Mouse (Mus musculus) midbrain, embryonic 13.5 days (tissue): ENCODE results near the gene Inpp4a. TPM values are rescaled to one million over a fixed set of nuclear protein-coding genes. Genes with fewer than 3 reads are reported as not detected.

ENCODE experiments used
- ATAC-seq: fragments of 200-750 bp; cut with Nextera tagmentation; 2 replicates; pipeline ENCODE4 v1.8.0; 2017; ENCODE audit warnings: mild to moderate bottlenecking, moderate TSS enrichment, moderate library complexity
- H3K27ac ChIP-seq: fragments of 300-500 bp; sonication (generic); 2 replicates; pipeline ENCODE4 v1.5.1; 2015; ENCODE audit warnings: inconsistent platforms, mild to moderate bottlenecking, moderate library complexity
- H3K27me3 ChIP-seq: fragments of 300-500 bp; sonication (generic); 2 replicates; pipeline ENCODE4 v1.6.1; 2015; ENCODE audit warnings: mild to moderate bottlenecking, inconsistent platforms
- H3K36me3 ChIP-seq: fragments of 300-500 bp; sonication (generic); 2 replicates; pipeline ENCODE4 v1.6.1; 2015; ENCODE audit warnings: mild to moderate bottlenecking, inconsistent platforms
- H3K4me1 ChIP-seq: fragments of 300-500 bp; sonication (generic); replicated peaks from 2 replicates; pipeline ENCODE4 v1.6.1; 2015; ENCODE audit warnings: inconsistent platforms
- H3K4me2 ChIP-seq: fragments of 300-500 bp; sonication (generic); replicated peaks from 2 replicates; pipeline ENCODE4 v1.6.1; 2015; ENCODE audit warnings: moderate library complexity, mild to moderate bottlenecking, inconsistent platforms
- H3K4me3 ChIP-seq: fragments of 300-500 bp; sonication (generic); replicated peaks from 2 replicates; pipeline ENCODE4 v1.5.1; 2015; ENCODE audit warnings: mild to moderate bottlenecking, inconsistent platforms
- H3K9ac ChIP-seq: fragments of 300-500 bp; sonication (generic); replicated peaks from 2 replicates; pipeline ENCODE4 v1.6.1; 2015; ENCODE audit warnings: mild to moderate bottlenecking, inconsistent platforms
- H3K9me3 ChIP-seq: fragments of 300-500 bp; sonication (generic); 2 replicates; pipeline ENCODE4 v1.6.1; 2016; ENCODE audit warnings: mild to moderate bottlenecking, inconsistent platforms
- WGBS: fragments of 180-500 bp; shearing (Covaris S2); methylation state at CpG from one replicate; pipeline ENCODE4 v1.1.7; 2015; 5-methylcytosine and 5-hydroxymethylcytosine counted together
- polyA plus RNA-seq: library from polyadenylated mRNA; unstranded; fragments of >200 nt; fragmentation: Nextera tagmentation; extraction: Ambion mirVana; gene quantifications from 2 replicates; pipeline ENCODE4 v1.2.1, GENCODE M21; 2015

Gene Inpp4a
- polyA plus RNA-seq, 1 experiment from 2014 or later = 52.0 TPM

DNA sequence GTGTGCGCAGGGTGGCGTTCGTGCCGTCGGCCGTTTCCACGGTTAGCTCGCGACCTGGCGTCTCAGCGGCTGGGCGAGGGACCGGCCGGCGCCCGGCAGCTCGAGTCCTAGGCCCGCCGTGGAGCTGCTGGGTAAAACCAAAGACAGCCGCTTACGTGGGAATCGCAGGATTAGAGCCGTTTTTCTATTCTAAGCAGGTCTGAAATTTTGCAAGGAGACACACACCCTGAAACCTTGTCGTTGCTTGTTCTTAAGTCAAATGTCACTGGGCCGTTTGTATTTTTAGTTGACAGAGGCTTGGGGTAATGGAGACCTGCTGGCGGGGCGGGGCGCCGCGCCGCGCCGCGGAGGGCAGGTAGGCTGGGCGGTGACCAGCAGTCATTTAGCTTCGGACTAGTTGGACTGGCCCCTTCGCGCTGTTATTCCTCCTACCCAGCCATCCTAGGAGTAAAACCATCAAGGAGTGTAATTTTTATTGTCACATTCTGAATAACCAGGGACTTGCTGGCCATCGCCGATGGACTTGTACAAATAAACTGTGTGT, 130.7 kb downstream of the Inpp4a start:
- Histone ChIP-seq H3K9ac (peak overlapping the region; percentile 84), H3K4me3 (peak overlapping the region; percentile 85), H3K4me2 (peak overlapping the region; percentile 89), H3K27me3 (no peaks in the 10 kb centered on the region), H3K27ac (peak overlapping the region; percentile 57), H3K4me1 (peaks cover 37% of the 10 kb centered on the region), H3K36me3 (peaks cover 47% of the 10 kb centered on the region), H3K9me3 (no peaks in the 10 kb centered on the region)
- ATAC-seq = peak; percentile 24
- 2% methylated on average over 40 of the region's 40 CpGs for WGBS

DNA sequence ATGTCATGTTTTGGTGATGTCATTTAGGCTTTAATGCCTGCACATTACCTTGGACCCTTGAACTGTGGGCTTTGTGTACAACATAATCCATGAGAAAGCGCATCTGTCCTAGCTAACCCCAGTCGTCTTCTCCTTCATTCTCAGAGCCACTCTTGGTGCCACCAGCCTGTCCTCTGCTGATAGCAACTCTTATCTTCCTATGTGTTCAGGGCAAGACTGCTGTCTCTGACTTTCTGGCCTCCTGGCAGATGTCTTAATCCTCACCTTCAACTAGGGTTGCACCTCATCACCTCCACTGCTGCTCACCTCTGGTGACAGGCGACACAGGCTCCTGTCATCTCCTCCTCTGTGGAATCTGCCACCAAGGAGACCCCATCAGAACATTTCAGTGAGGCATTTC, 136.8 kb downstream of the Inpp4a start:
- no peak for ATAC-seq
- Histone ChIP-seq H3K4me3 (no peak overlapping the region), H3K9me3 (no peaks in the 10 kb centered on the region), H3K27ac (no peak overlapping the region), H3K27me3 (no peaks in the 10 kb centered on the region), H3K9ac (no peak overlapping the region), H3K4me2 (no peak overlapping the region), H3K36me3 (peaks cover 77% of the 10 kb centered on the region), H3K4me1 (peaks cover 17% of the 10 kb centered on the region)
- 96% methylated on average over 3 of the region's 3 CpGs for WGBS

DNA sequence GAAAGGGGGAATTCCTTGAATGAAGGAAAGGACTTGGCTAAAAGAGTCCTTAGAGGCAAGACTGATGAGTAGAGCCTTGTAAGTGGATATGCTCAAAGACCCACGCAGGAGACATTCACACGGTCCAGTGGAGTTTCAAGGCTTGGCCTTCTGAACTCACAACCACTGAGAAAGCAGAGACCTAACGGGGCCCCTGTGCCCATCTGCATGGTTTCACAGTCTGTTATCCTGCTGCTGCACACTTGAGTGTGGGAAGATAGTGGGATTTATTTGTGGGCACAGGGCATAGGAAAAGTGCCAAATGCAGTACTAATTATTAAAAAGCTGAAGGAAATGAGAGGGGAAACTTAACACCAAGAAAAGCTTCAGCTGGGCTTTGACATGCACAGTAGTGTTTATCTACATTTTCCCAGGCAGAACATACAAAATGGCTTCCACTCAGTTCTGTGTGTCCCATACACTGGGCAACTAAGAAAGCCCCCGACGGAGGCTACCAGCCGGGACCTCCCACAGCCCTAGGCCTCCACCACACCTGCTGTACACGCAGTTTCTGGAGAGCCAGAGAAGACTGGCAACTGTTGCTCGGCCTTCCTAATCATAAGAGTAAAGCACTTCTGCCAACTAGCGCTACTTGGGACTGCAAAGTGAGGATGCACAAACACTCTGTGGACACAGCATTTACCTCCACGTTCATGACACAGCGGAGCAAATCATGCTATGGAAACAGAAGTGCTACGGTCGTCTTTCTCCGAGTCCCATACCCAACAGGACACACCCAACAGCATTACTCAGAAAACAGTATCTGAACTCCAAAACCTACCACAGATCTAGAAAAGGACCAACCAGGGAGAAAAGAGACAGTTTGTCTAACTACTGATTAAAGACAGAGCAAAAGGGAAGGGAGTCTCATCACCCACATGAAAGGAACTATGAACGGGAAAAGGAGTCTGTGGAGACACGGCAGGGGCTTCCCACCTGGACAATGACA, 143.5 kb downstream of the Inpp4a start:
- H3K4me3 ChIP-seq = no peak overlapping the region
- H3K4me2 ChIP-seq = no peak overlapping the region
- H3K27me3 ChIP-seq = no peaks in the 10 kb centered on the region
- ATAC-seq = no peak
- no peak overlapping the region for H3K9ac ChIP-seq
- no peaks in the 10 kb centered on the region for H3K9me3 ChIP-seq
- 93% methylated on average over 16 of the region's 16 CpGs for WGBS
- H3K36me3 ChIP-seq = peaks cover 47% of the 10 kb centered on the region
- no peak overlapping the region for H3K27ac ChIP-seq
- H3K4me1 ChIP-seq = no peaks in the 10 kb centered on the region

DNA sequence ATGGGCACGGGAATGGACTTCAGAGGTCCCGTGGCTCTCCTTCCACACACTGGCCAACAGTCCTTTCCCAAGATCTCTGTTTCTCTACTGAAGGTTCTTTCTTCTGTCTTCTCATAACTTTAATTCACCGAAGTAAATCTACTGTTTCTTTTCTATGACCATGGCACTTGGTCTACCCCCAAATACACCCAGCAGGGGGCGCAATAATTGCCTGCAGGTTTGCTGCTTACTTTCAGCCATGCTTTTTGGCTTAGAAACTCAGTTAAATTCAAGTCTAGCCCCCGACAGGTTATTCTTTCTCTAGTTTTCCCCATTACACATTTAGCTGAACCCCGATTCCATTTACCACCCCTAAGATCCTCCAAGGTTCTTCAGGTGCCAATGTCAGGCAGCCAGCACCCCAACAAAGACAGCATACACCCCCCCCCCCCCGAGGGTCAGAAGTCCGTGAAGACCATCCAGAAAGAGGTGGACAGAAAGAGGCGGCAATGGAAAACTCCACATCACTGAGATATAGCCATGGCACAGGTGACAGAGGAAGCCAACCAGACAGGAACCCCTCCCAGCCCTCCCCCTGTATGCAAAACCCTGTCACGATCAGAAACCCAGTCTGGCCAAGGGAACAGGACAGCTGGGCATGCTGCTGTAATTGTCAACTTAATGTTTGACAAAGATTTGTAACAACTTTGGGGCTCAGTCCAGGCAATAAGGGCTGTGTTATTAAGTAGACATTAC, 148.9 kb downstream of the Inpp4a start:
- no peak overlapping the region for H3K4me3 ChIP-seq
- peaks cover 11% of the 10 kb centered on the region for H3K36me3 ChIP-seq
- H3K4me2 ChIP-seq = no peak overlapping the region
- WGBS = 79% methylated on average over 10 of the region's 10 CpGs
- H3K9ac ChIP-seq = no peak overlapping the region
- no peaks in the 10 kb centered on the region for H3K4me1 ChIP-seq
- H3K9me3 ChIP-seq = no peaks in the 10 kb centered on the region
- no peak for ATAC-seq
- H3K27ac ChIP-seq = no peak overlapping the region
- H3K27me3 ChIP-seq = no peaks in the 10 kb centered on the region

DNA sequence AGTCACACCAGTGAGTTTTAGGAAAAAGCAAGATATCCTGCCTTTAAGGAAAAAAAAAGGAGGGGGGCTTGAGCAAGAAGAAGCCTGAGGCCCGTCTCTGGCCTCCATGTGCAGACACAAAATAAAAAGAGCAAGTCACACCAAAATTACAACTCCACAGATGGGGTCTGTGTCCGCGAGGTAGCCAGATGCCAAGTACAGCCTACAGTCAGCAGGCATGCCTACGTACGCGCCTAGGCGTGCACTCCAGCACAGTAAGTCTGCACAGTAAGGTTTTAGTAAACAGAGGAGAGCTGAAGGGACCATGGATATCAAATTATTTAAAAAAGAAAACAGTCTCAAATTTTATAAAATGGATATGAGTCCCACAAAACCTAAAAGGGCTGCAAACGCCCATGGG, 151.6 kb downstream of the Inpp4a start:
- ATAC-seq = no peak
- Histone ChIP-seq H3K36me3 (peaks cover 12% of the 10 kb centered on the region), H3K4me3 (no peak overlapping the region), H3K9me3 (no peaks in the 10 kb centered on the region), H3K9ac (no peak overlapping the region), H3K4me2 (no peak overlapping the region), H3K27ac (no peak overlapping the region), H3K4me1 (no peaks in the 10 kb centered on the region), H3K27me3 (no peaks in the 10 kb centered on the region)
- WGBS = 93% methylated on average over 8 of the region's 8 CpGs

DNA sequence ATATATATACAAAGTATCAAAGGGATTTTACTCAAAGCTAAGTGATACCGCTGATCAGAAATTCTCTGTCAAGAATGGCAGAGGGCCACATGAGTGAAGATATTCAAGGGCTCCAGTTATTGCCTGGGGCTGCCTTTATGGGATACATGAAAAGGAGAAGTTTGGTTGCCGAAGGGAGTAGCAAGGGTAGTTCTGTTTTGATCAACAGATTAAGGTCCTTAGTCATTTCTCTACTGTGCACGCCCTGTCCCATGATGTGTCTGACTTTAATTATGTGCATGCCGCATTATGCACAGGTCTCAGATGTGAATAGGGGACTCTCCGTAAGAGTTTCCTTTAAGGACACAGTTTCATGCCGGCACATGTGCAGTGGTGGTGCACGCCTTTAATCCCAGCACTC, 157.9 kb downstream of the Inpp4a start:
- H3K4me1 ChIP-seq = no peaks in the 10 kb centered on the region
- no peak overlapping the region for H3K9ac ChIP-seq
- H3K9me3 ChIP-seq = no peaks in the 10 kb centered on the region
- no peak overlapping the region for H3K27ac ChIP-seq
- H3K4me3 ChIP-seq = no peak overlapping the region
- H3K27me3 ChIP-seq = no peaks in the 10 kb centered on the region
- H3K36me3 ChIP-seq = 0 out of 2 replicates have a peak, but pooled peaks cover 3% of the 10 kb centered on the region
- no peak overlapping the region for H3K4me2 ChIP-seq
- 89% methylated on average over 7 of the region's 7 CpGs for WGBS
- ATAC-seq = no peak

Other genes with a start within 250 kb of the Inpp4a start
- gene Cnga3, start 85.4 kb upstream of the Inpp4a start, polyA plus RNA-seq = 0.15 and 0.16 TPM in 2 replicates
- gene Coa5, start 130.2 kb downstream of the Inpp4a start, polyA plus RNA-seq = 52.8 and 54.4 TPM in 2 replicates
- 127 and 131 TPM in 2 replicates for gene Unc50, start 130.3 kb downstream of the Inpp4a start, polyA plus RNA-seq
- 5.4 and 7.2 TPM in 2 replicates for gene Mgat4a, start 241.2 kb downstream of the Inpp4a start, polyA plus RNA-seq